Mouse (Mus musculus): ENCODE measurements at regions not wholly inside any gene's neighbourhood (a gene's known extent, or its start where the extent isn't known, plus 50 kb on each side); places are given as distances from the start of the nearest gene placed in this dataset.
"Not testable (repeated sequence)": the region's sequence is repeated elsewhere in the genome, so short reads cannot be mapped to it uniquely, and the experiment has no call there.

GRCm38 (mm10) chr2:78625264-78625663, 242.7 kb upstream of the Ube2e3 start:
- no peak for DNase-seq
- intact Hi-C loops (cut with DNase I; ENCODE audit: low total_unique reads) = no loop called here

GRCm38 (mm10) chr2:78606388-78606787, 261.5 kb upstream of the Ube2e3 start:
- intact Hi-C loops (cut with DNase I; ENCODE audit: low total_unique reads) = no loop called here
- no peak for DNase-seq

GRCm38 (mm10) chr2:78600753-78601152, 267.2 kb upstream of the Ube2e3 start:
- DNase-seq = no peak
- intact Hi-C loops (cut with DNase I; ENCODE audit: low total_unique reads) = no loop called here

- DNase-seq = no peak
- intact Hi-C loops (cut with DNase I; ENCODE audit: low total_unique reads) = no loop called here
Observed at GRCm38 (mm10) chr2:78598039-78598438, 269.9 kb upstream of the Ube2e3 start.

- DNase-seq = no peak
- intact Hi-C loops (cut with DNase I; ENCODE audit: low total_unique reads) = no loop called here
Observed at GRCm38 (mm10) chr2:78596251-78596650, 271.7 kb upstream of the Ube2e3 start.

- no peak for DNase-seq
- intact Hi-C loops (cut with DNase I; ENCODE audit: low total_unique reads) = no loop called here
Observed at GRCm38 (mm10) chr2:78580013-78580412, 287.9 kb upstream of the Ube2e3 start.

- intact Hi-C loops (cut with DNase I; ENCODE audit: low total_unique reads) = no loop called here
- DNase-seq = no peak
Observed at GRCm38 (mm10) chr2:78572492-78572891, 295.4 kb upstream of the Ube2e3 start.

GRCm38 (mm10) chr2:78558128-78558527, 309.8 kb upstream of the Ube2e3 start:
- intact Hi-C loops (cut with DNase I; ENCODE audit: low total_unique reads) = no loop called here
- DNase-seq = no peak

- intact Hi-C loops (cut with DNase I; ENCODE audit: low total_unique reads) = no loop called here
- no peak for DNase-seq
Observed at GRCm38 (mm10) chr2:78551085-78551484, 316.8 kb upstream of the Ube2e3 start.

GRCm38 (mm10) chr2:78548683-78549467, 319.0 kb upstream of the Ube2e3 start:
- intact Hi-C loops (cut with DNase I; ENCODE audit: low total_unique reads) = no loop called here
- DNase-seq = no peak

- intact Hi-C loops (cut with DNase I; ENCODE audit: low total_unique reads) = no loop called here
- DNase-seq = peak; percentile 2
Observed at GRCm38 (mm10) chr2:78547286-78547685, 320.6 kb upstream of the Ube2e3 start.

- intact Hi-C loops (cut with DNase I; ENCODE audit: low total_unique reads) = no loop called here
- no peak for DNase-seq
Observed at GRCm38 (mm10) chr2:78540422-78540821, 327.5 kb upstream of the Ube2e3 start.

GRCm38 (mm10) chr2:78539592-78540300, 328.2 kb upstream of the Ube2e3 start:
- intact Hi-C loops (cut with DNase I; ENCODE audit: low total_unique reads) = no loop called here
- peak; percentile 7 for DNase-seq

GRCm38 (mm10) chr2:78537574-78537973, 330.4 kb upstream of the Ube2e3 start:
- intact Hi-C loops (cut with DNase I; ENCODE audit: low total_unique reads) = no loop called here
- DNase-seq = no peak

- intact Hi-C loops (cut with DNase I; ENCODE audit: low total_unique reads) = not testable (repeated sequence)
Observed at GRCm38 (mm10) chr2:78533881-78534280, 334.0 kb upstream of the Ube2e3 start.

GRCm38 (mm10) chr2:78530535-78530934, 337.4 kb upstream of the Ube2e3 start:
- intact Hi-C loops (cut with DNase I; ENCODE audit: low total_unique reads) = no loop called here
- no peak for DNase-seq

More at GRCm38 (mm10) chr2:78533881-78534280, 334.0 kb upstream of the Ube2e3 start:
- not testable (repeated sequence) for DNase-seq

- intact Hi-C loops (cut with DNase I; ENCODE audit: low total_unique reads) = no loop called here
- no peak for DNase-seq
Observed at GRCm38 (mm10) chr2:78520258-78521023, 347.5 kb upstream of the Ube2e3 start.

- intact Hi-C loops (cut with DNase I; ENCODE audit: low total_unique reads) = no loop called here
Observed at GRCm38 (mm10) chr2:78493115-78493514, 374.8 kb upstream of the Ube2e3 start.

GRCm38 (mm10) chr2:78480036-78480435, 387.9 kb upstream of the Ube2e3 start:
- intact Hi-C loops (cut with DNase I; ENCODE audit: low total_unique reads) = no loop called here
- no peak for DNase-seq

More at GRCm38 (mm10) chr2:78493115-78493514, 374.8 kb upstream of the Ube2e3 start:
- DNase-seq = no peak

GRCm38 (mm10) chr2:78459444-78459843, 408.5 kb upstream of the Ube2e3 start:
- intact Hi-C loops (cut with DNase I; ENCODE audit: low total_unique reads) = no loop called here
- DNase-seq = no peak
